Mouse (Mus musculus) embryonic facial prominence, embryonic 11.5 days (tissue): Measurements from ENCODE around the gene Cend1. TPM values are rescaled to one million over a fixed set of nuclear protein-coding genes. Genes with fewer than 3 reads are reported as not detected.

ENCODE experiments used
- ATAC-seq: fragments of 200-750 bp; cut with Nextera tagmentation; replicated peaks from 2 replicates; pipeline ENCODE4 v1.8.0; 2017; ENCODE audit warnings: low read depth; ENCODE audit not compliant: insufficient number of reproducible peaks, low FRiP score, low TSS enrichment
- DNase-seq: peaks from one replicate; pipeline ENCODE4 v3.0.0-alpha.2; 2015; ENCODE audit warnings: low spot score
- H3K27ac ChIP-seq: fragments of 300-500 bp; sonication (generic); replicated peaks from 2 replicates; pipeline ENCODE4 v1.5.1; 2014; ENCODE audit warnings: mild to moderate bottlenecking, low read depth, low read length, control low read depth
- H3K27me3 ChIP-seq: fragments of 300-500 bp; sonication (generic); 2 replicates; pipeline ENCODE4 v1.6.1; 2014; ENCODE audit warnings: mild to moderate bottlenecking, low read length, moderate library complexity, mixed read lengths; ENCODE audit not compliant: control insufficient read depth, insufficient read depth
- H3K36me3 ChIP-seq: fragments of 300-500 bp; sonication (generic); replicated peaks from 2 replicates; pipeline ENCODE4 v1.6.1; 2014; ENCODE audit warnings: low read depth, mild to moderate bottlenecking, low read length, moderate library complexity, mixed read lengths; ENCODE audit not compliant: control insufficient read depth, insufficient read depth
- H3K4me1 ChIP-seq: fragments of 300-500 bp; sonication (generic); 2 replicates; pipeline ENCODE4 v1.6.1; 2014; ENCODE audit warnings: low read length, mixed read lengths; ENCODE audit not compliant: control insufficient read depth, insufficient read depth
- H3K4me2 ChIP-seq: fragments of 300-500 bp; sonication (generic); 2 replicates; pipeline ENCODE4 v1.6.1; 2014; ENCODE audit warnings: low read depth, mild to moderate bottlenecking, control low read depth, low read length, moderate library complexity
- H3K4me3 ChIP-seq: fragments of 300-500 bp; sonication (generic); 2 replicates; pipeline ENCODE4 v1.5.1; 2014; ENCODE audit warnings: low read depth, low read length, control low read depth
- H3K9ac ChIP-seq: fragments of 300-500 bp; sonication (generic); replicated peaks from 2 replicates; pipeline ENCODE4 v1.6.1; 2014; ENCODE audit warnings: mild to moderate bottlenecking, control low read depth, low read length
- H3K9me3 ChIP-seq: fragments of 300-500 bp; sonication (generic); replicated peaks from 2 replicates; pipeline ENCODE4 v1.6.1; 2016; ENCODE audit warnings: mild to moderate bottlenecking, low read length, inconsistent platforms, mixed read lengths; ENCODE audit not compliant: control insufficient read depth
- WGBS: fragments of 180-500 bp; shearing (Covaris S2); extraction: QIAGEN DNeasy Blood & Tissue Kit; methylation state at CpG from one replicate; pipeline ENCODE4 v1.1.7; 2014; 5-methylcytosine and 5-hydroxymethylcytosine counted together
- polyA plus RNA-seq: library from polyadenylated mRNA; unstranded; fragments of >200 nt; fragmentation: Nextera tagmentation; extraction: Ambion mirVana; gene quantifications from 2 replicates; pipeline ENCODE4 v1.2.1, GENCODE M21; 2014

The Cend1 gene
- polyA plus RNA-seq, 1 experiment from 2014 or later, result 2.5 TPM

DNA sequence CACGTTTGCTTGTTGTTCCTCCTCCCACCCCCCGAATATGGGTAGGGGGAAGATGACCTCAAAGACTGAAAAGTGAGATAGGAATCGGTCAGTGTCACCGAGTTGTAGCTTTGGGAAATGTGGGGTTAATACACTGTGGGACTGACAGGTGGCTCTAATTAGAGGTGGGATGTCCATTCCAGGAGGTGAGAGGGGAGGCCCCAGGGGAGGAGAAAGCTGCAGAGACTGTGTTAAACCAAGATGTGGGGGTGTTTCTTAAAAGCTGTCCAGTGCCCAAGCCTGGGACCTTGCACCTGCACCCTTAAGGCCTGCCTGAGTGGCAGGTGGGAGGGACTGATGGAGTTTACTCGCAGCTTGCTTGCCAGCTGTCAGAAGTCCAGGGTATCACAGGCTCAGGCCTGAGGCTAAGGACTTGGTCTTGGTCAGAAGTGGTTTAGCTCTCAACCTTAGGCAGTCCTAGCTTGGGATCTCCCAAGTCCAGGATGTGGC, 33.1 kb upstream of the Cend1 start:
- DNase-seq, result no peak
- Histone ChIP-seq H3K4me1 (peaks cover 17% of the 10 kb centered on the region), H3K9ac (peak overlapping the region; percentile 45), H3K27me3 (peaks cover 47% of the 10 kb centered on the region), H3K4me2 (peak overlapping the region; percentile 76; the same call in 1 of the 2 replicates), H3K36me3 (no peaks in the 10 kb centered on the region), H3K4me3 (peak overlapping the region; percentile 30; the same call in 1 of the 2 replicates), H3K27ac (no peak overlapping the region), H3K9me3 (no peaks in the 10 kb centered on the region)
- ATAC-seq, result no peak
- WGBS, result 15% methylated on average over 5 of the region's 5 CpGs

- no peaks in the 10 kb centered on the region for H3K9me3 ChIP-seq
- 2% methylated on average over 59 of the region's 59 CpGs for WGBS
- no peaks in the 10 kb centered on the region for H3K36me3 ChIP-seq
- ATAC-seq (no peak), DNase-seq (no peak)
- peaks cover 47% of the 10 kb centered on the region for H3K27me3 ChIP-seq
- H3K4me2 ChIP-seq, result peak overlapping the region; percentile 76
- H3K4me1 ChIP-seq, result peaks cover 17% of the 10 kb centered on the region
- H3K4me3 ChIP-seq, result peak overlapping the region; percentile 30
- peak overlapping the region; percentile 45 for H3K9ac ChIP-seq
- no peak overlapping the region for H3K27ac ChIP-seq
Measured at GRCm38 (mm10) chr7:141461521-141462332, 32.4 kb upstream of the Cend1 start.

- Histone ChIP-seq H3K4me1 (peaks cover 20% of the 10 kb centered on the region), H3K9ac (peak within 1 kb of the TSS; percentile 45), H3K4me3 (peak within 1 kb of the TSS; percentile 30), H3K4me2 (peak within 1 kb of the TSS; percentile 76), H3K27me3 (peaks cover 44% of the 10 kb centered on the region), H3K27ac (no peak within 1 kb of the TSS), H3K9me3 (no peaks in the 10 kb centered on the region), H3K36me3 (no peaks in the 10 kb centered on the region)
- 66% methylated on average over 15 of the region's 15 CpGs for WGBS
- ATAC-seq, result no peak
- DNase-seq, result no peak
Measured at GRCm38 (mm10) chr7:141460391-141461113, 31.3 kb upstream of the Cend1 start, which contains the start of gene Cracr2b. Cracr2b (plus strand) TSS chr7:141461094.

DNA sequence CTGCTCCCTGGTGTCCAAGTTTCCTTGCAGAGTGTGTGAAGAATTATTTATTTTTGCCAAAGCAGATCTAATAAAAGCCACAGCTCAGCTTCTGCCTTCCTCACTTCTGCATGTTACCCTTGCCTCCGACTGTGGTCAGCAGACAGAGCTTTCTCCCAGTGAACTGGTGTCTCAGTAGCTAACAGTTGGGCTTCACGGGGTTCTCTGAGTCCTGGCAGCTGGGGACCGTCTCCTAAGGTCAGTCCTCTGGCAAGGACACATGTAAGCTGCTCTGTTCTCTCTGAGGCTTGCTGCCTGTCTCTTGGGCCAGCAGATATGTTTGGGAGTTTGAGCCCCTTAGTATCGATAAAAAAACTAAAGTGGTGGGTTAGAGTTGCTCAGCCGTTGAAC, 30.7 kb upstream of the Cend1 start:
- H3K27ac ChIP-seq, result no peak overlapping the region
- no peaks in the 10 kb centered on the region for H3K9me3 ChIP-seq
- H3K4me1 ChIP-seq, result peaks cover 18% of the 10 kb centered on the region
- ATAC-seq, result no peak
- no peak for DNase-seq
- WGBS, result 65% methylated on average over 5 of the region's 5 CpGs
- H3K27me3 ChIP-seq, result peaks cover 41% of the 10 kb centered on the region
- H3K4me3 ChIP-seq, result no peak overlapping the region
- no peak overlapping the region for H3K4me2 ChIP-seq
- H3K36me3 ChIP-seq, result no peaks in the 10 kb centered on the region
- no peak overlapping the region for H3K9ac ChIP-seq

GRCm38 (mm10) chr7:141459301-141459711, 30.0 kb upstream of the Cend1 start:
- H3K36me3 ChIP-seq, result no peaks in the 10 kb centered on the region
- no peaks in the 10 kb centered on the region for H3K9me3 ChIP-seq
- no peak overlapping the region for H3K4me3 ChIP-seq
- peaks cover 13% of the 10 kb centered on the region for H3K4me1 ChIP-seq
- ATAC-seq (no peak), DNase-seq (no peak)
- H3K27me3 ChIP-seq, result peaks cover 34% of the 10 kb centered on the region
- no peak overlapping the region for H3K9ac ChIP-seq
- no peak overlapping the region for H3K4me2 ChIP-seq
- no peak overlapping the region for H3K27ac ChIP-seq
- 85% methylated on average over 17 of the region's 17 CpGs for WGBS

- Histone ChIP-seq H3K9me3 (no peaks in the 10 kb centered on the region), H3K27me3 (peaks cover 28% of the 10 kb centered on the region), H3K36me3 (no peaks in the 10 kb centered on the region), H3K4me2 (no peak overlapping the region), H3K27ac (no peak overlapping the region), H3K4me3 (no peak overlapping the region), H3K9ac (no peak overlapping the region), H3K4me1 (peaks cover 12% of the 10 kb centered on the region)
- ATAC-seq, result no peak
- WGBS, result 88% methylated on average over 11 of the region's 11 CpGs
- DNase-seq, result no peak
Measured at GRCm38 (mm10) chr7:141458661-141459060, 29.4 kb upstream of the Cend1 start.

GRCm38 (mm10) chr7:141457986-141458660, 28.8 kb upstream of the Cend1 start:
- Histone ChIP-seq H3K4me1 (peaks cover 11% of the 10 kb centered on the region; the same call in 1 of the 2 replicates), H3K4me2 (no peak overlapping the region), H3K9me3 (no peaks in the 10 kb centered on the region), H3K27me3 (peaks cover 23% of the 10 kb centered on the region), H3K4me3 (no peak overlapping the region), H3K36me3 (no peaks in the 10 kb centered on the region), H3K27ac (no peak overlapping the region), H3K9ac (no peak overlapping the region)
- WGBS, result 75% methylated on average over 15 of the region's 15 CpGs
- no peak for DNase-seq
- no peak for ATAC-seq
